Mouse (Mus musculus) bone marrow macrophage, adult 2 months (primary cell): Measurements from ENCODE around the gene Pnpla8.

ENCODE experiments used
- CTCF ChIP-seq: IDR thresholded peaks from 2 replicates; pipeline ENCODE4 v1.5.1; 2012; ENCODE audit warnings: low read depth, mild to moderate bottlenecking, low read length, moderate library complexity
- POLR2A ChIP-seq: IDR thresholded peaks from 2 replicates; pipeline ENCODE4 v1.6.1; 2012; ENCODE audit warnings: mild to moderate bottlenecking, low read depth, low read length, borderline replicate concordance

- no peak for TF ChIP-seq POLR2A
- TF ChIP-seq CTCF: no peak
These were observed 106.3 kb downstream of the Pnpla8 start for GRCm38 (mm10) chr12:44327452-44327851.
